Mouse (Mus musculus) heart, postnatal 0 days (tissue): Measurements from ENCODE around the gene Hhipl1.

ENCODE experiments used
- CTCF ChIP-seq: IDR thresholded peaks from 2 replicates; pipeline ENCODE4 v1.5.1; 2016; ENCODE audit warnings: antibody characterized with exemption, control low read depth, low read depth
- EP300 ChIP-seq: IDR thresholded peaks from 2 replicates; pipeline ENCODE4 v1.6.1; 2016; ENCODE audit warnings: antibody characterized with exemption, low read depth

DNA sequence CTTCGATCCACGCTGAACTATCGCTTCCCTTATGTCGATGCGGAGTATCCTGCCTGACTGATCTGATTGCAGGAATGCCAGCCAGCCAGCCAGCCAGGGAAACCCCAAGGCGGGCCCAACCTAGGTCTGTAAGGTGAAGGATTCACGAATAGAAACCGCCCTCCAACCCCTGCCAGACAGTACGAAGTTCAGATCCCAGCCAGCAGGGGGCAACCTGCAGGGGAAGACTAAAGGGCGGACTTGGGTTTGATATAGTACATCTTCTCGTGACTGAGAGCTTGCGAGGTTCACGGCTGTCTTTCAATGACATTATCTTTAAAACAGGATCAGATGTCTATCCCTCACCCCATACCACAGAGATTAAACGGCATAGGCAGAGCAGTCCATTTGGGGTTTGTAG lies 1.5 kb downstream of the Hhipl1 start:
- TF ChIP-seq CTCF (peak; percentile 74), EP300 (no peak)
